Mouse (Mus musculus) brown adipose tissue, adult 24 weeks (tissue): Measurements from ENCODE around the gene Creld1. TPM values are rescaled to one million over a fixed set of nuclear protein-coding genes. Genes with fewer than 3 reads are reported as not detected.

ENCODE experiments used
- H3K27ac ChIP-seq: fragments of 200-500 bp; replicated peaks from 2 replicates; pipeline ENCODE4 v1.5.1; 2012; ENCODE audit warnings: low read depth, mild to moderate bottlenecking, low read length
- H3K4me1 ChIP-seq: fragments of 200-500 bp; 2 replicates; pipeline ENCODE4 v1.6.1; 2012; ENCODE audit warnings: low read length, mixed read lengths; ENCODE audit not compliant: control insufficient read depth, insufficient read depth, insufficient read length
- H3K4me3 ChIP-seq: fragments of 200-500 bp; 2 replicates; pipeline ENCODE4 v1.5.1; 2012; ENCODE audit warnings: low read depth, mild to moderate bottlenecking, low read length, moderate library complexity; ENCODE audit not compliant: insufficient read depth
- polyA plus RNA-seq: library from polyadenylated mRNA; stranded (reverse); fragments of >200 nt; gene quantifications from 2 replicates; pipeline ENCODE4 v1.2.4, GENCODE M21; 2012; ENCODE audit not compliant: missing spikeins, insufficient read depth, insufficient read length

The Creld1 gene
- polyA plus RNA-seq = 40.6 and 44.4 TPM in 2 replicates

- Histone ChIP-seq H3K4me3 (peak within 1 kb of the TSS; percentile 75), H3K27ac (peak within 1 kb of the TSS; percentile 78), H3K4me1 (peaks cover 18% of the 10 kb centered on the region)
These were observed at the start of gene Creld1 for GRCm38 (mm10) chr6:113483100-113483615. Gene Creld1 (plus strand): TSS chr6:113483297.

- H3K27ac ChIP-seq = peak overlapping the region; percentile 98
- no peaks in the 10 kb centered on the region for H3K4me1 ChIP-seq
- H3K4me3 ChIP-seq = peak overlapping the region; percentile 68
These were observed 49.4 kb upstream of the Creld1 start for GRCm38 (mm10) chr6:113433661-113434060.

DNA sequence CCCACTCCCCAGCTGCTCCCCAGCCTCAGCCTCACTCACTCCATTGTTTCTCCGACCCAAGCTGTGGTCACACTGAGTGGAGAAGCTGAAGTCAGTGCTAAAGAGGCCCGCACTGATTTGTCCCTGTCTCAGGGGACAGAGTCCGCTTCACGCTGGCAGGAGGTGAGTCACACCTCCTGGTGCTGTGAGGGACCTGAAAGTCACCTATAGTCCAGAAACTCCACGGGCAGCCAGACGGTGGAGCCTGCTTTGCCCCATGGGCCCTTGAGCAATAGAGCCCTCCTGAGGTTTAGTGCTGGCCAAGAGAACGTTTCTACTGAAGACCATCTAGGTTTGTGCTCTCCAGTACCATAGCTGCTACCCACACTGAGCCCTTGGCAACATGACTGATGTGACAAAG is 48.4 kb upstream of the Creld1 start:
- H3K4me1 ChIP-seq = peaks cover 2% of the 10 kb centered on the region; the same call in 1 of the 2 replicates
- H3K27ac ChIP-seq = peak overlapping the region; percentile 98
- H3K4me3 ChIP-seq = peak overlapping the region; percentile 68

DNA sequence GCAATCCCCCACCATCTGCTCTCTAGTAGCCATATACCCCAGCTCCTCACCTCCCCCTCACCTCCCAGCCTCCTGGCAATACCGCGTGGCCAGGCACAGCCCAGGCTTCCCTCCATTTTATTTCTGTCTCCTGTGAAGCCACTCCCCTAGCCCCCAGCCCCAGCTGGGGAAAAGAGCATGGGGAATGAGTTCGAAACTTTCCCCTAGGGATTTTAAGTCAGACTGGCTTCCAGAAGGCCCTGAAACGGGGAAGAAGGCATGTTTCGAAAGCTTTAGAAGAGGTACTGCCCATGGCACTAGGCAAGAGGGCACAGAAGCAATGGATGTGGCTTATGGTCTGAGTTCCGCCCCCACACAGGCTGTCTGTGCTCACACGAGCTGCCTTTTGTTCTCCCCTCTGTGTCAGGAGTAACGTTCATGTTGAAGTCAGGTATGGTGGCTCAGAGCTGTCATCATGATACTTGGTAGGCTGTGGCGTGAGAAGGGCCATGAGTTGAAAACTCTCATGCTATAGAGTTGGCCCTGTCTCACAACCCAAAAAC is 47.4 kb upstream of the Creld1 start, which contains the start of gene Cidec:
TSS of gene Cidec (minus strand) at position 97 of the 542 bp plus-strand sequence.
- peaks cover 5% of the 10 kb centered on the region for H3K4me1 ChIP-seq
- H3K4me3 ChIP-seq = peak within 1 kb of the TSS; percentile 68
- H3K27ac ChIP-seq = peak within 1 kb of the TSS; percentile 98

GRCm38 (mm10) chr6:113437135-113437534 is 46.0 kb upstream of the Creld1 start:
- Histone ChIP-seq H3K4me1 (peaks cover 5% of the 10 kb centered on the region), H3K4me3 (no peak overlapping the region), H3K27ac (peak overlapping the region; percentile 95)

DNA sequence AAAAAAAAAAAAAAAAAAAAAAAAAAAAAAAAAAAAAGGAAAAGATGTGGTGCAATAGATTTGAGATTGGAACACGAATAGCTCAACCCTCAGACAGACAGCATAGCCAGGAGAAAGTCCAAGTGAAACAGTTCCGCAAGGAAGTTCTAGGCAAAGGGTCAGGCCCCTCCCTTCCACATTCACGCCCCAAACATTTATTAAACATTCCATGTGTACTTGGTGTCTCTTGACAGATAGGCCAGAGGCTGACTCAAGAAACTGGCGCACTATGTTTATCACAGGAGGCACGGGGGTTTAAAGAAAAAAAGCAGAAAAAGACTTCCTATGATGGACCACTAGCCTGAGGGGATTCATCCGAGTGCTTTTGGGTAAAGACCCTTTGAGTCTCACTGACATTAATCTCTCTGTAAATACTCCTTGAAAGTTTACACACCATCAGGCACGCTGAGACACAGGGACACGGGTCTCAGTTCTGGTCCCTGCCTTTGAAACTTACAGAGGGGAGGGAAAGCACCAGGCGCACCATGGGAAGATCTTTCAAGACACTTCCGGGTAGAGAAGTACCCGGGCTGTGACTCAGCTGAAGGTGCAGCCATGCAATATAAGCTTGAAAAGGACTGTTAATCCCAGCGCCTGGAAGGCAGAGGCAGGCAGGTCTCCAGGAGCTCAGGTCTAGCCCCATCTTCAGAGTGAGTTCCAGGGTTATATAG is 44.2 kb upstream of the Creld1 start:
- Histone ChIP-seq H3K4me1 (peaks cover 9% of the 10 kb centered on the region), H3K27ac (peak overlapping the region; percentile 95), H3K4me3 (no peak overlapping the region)

DNA sequence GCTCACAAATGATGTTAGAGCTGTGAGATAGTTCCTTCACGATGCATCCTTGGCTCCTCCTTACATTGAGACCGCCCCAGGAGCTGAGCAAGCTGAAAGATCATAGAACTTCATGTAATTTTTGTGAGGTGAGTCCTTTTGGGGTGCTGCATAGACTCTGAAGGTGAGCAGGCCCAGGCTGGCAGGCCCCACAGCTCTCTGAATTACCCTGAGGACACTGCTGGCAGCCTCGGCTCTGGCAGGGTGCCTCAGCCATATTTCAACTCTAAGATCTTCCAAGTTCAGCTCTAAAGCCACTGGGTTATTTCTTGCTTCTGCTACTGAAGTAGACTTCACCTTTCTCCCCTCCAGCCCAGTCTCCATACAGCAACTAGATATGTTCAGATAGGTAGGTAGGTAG is 42.4 kb upstream of the Creld1 start:
- Histone ChIP-seq H3K4me1 (peaks cover 9% of the 10 kb centered on the region), H3K4me3 (no peak overlapping the region), H3K27ac (peak overlapping the region; percentile 57)

- H3K4me3 ChIP-seq = no peak overlapping the region
- H3K27ac ChIP-seq = no peak overlapping the region
These were observed 41.9 kb upstream of the Creld1 start for GRCm38 (mm10) chr6:113441147-113441680.

GRCm38 (mm10) chr6:113442087-113442441 is 41.0 kb upstream of the Creld1 start:
- Histone ChIP-seq H3K4me3 (peak overlapping the region; percentile 42), H3K4me1 (peaks cover 9% of the 10 kb centered on the region), H3K27ac (no peak overlapping the region)

More at GRCm38 (mm10) chr6:113441147-113441680, 41.9 kb upstream of the Creld1 start:
- peaks cover 9% of the 10 kb centered on the region for H3K4me1 ChIP-seq

DNA sequence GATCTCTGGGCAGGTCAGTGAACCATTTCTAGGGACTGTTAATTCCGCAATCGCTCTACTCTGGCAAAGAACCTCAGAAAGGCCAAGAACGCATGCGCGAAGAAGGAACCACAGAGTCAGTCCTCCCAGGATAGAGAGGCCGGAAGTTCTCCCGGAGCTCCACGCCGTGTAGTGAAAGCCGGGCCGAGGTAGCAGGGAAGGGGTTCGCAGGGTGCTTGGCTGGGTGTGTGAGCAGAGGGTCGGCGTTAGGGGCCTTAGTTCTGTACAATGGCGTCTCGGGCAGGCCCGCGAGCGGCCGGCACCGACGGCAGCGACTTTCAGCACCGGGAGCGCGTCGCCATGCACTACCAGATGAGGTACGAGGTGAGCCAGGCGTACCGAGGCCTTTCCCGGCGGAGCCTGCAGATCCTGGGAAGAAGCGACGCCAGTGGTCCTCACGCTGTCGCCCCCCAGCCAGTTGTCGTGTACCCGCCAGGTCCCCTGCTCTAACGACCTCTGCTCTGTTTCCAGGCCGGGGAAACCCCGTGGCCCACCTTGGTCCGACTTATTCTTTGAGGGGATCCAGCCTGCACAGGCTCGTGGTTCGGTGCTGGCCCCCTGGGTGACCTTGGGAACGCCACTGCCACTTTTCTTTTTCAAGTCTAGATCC is 40.5 kb upstream of the Creld1 start, which contains the start of gene Jagn1:
TSS of gene Jagn1 (plus strand) at position 128 of the 649 bp plus-strand sequence.
- Histone ChIP-seq H3K27ac (peak within 1 kb of the TSS; percentile 70), H3K4me1 (peaks cover 9% of the 10 kb centered on the region), H3K4me3 (peak within 1 kb of the TSS; percentile 87)

DNA sequence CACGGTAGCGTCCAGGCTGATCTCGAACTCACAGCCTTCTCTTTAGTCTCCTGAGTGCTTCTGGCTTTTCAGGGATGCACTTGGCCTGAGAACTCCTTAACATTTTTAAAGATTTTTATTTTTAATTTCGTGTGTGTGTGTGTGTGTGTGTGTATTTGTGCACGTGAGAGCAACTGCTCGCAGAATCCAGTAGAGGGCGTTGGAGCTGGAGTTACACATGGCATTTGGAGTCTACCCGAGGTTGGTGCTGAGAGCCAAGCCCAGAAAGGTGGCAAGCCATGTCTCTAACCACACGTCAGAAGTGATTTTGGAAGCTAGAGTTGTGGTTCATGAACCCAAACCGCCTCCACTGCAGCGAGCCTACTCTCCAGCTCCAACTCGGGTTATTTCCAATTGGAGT is 40.0 kb upstream of the Creld1 start:
- peaks cover 9% of the 10 kb centered on the region for H3K4me1 ChIP-seq
- peak overlapping the region; percentile 70; the same call in 1 of the 2 replicates for H3K27ac ChIP-seq
- peak overlapping the region; percentile 87 for H3K4me3 ChIP-seq

- H3K27ac ChIP-seq = no peak overlapping the region
- H3K4me1 ChIP-seq = peaks cover 6% of the 10 kb centered on the region
- no peak overlapping the region for H3K4me3 ChIP-seq
These were observed 38.7 kb upstream of the Creld1 start for GRCm38 (mm10) chr6:113444207-113444965.

GRCm38 (mm10) chr6:113447639-113448038 is 35.5 kb upstream of the Creld1 start:
- Histone ChIP-seq H3K4me1 (peaks cover 8% of the 10 kb centered on the region; the same call in 1 of the 2 replicates), H3K27ac (no peak overlapping the region), H3K4me3 (no peak overlapping the region)

DNA sequence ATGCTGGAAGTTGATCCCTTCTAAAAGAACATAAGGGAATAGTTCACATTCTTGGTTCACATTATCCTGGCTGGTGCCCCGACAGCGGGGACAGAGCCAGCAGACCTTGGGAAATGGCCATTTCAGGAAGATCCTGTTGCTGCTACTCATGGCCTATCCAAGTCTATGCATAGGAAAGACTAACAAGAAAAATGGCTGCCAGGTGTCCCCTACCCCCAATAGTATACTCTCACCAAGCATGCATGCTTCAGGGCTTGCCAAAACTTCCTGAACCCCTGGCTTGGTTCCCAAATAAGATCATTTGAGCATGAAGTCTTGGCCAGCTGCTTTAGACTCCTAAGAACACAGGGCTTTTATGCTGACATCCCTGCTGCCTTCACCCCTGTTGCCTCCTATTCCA is 31.3 kb upstream of the Creld1 start:
- H3K4me3 ChIP-seq = no peak overlapping the region
- H3K4me1 ChIP-seq = peaks cover 4% of the 10 kb centered on the region; the same call in 1 of the 2 replicates
- no peak overlapping the region for H3K27ac ChIP-seq
